Comparison of ENCODE assay signal across 8 mouse cellular contexts in genomic region chr6:18848702-18849061, GRCm38 (mm10). TPM values are rescaled to one million over a fixed set of nuclear protein-coding genes. Genes with fewer than 3 reads are reported as not detected.
DNase-seq lines count a peak whose midpoint lies in the region; ATAC-seq and TF ChIP-seq lines count a peak whose summit lies in the region.

No protein-coding gene starts in this region.

- peaks cover 5% of the 10 kb centered on the region; the same call in 1 of the 2 replicates for H3K36me3 ChIP-seq in kidney, embryonic 16.5 days (ENCODE audit: insufficient read depth, low read length)
- peaks cover 3% of the 10 kb centered on the region; the same call in 1 of the 2 replicates for H3K36me3 ChIP-seq in hindbrain, postnatal 0 days (ENCODE audit: insufficient read depth, low read length)
- peaks cover 12% of the 10 kb centered on the region for H3K36me3 ChIP-seq in neural tube, embryonic 12.5 days

- no peaks in the 10 kb centered on the region for H3K9me3 ChIP-seq in kidney, embryonic 16.5 days (ENCODE audit: low read length)
- no peaks in the 10 kb centered on the region for H3K9me3 ChIP-seq in hindbrain, postnatal 0 days (ENCODE audit: low read length)
- H3K9me3 ChIP-seq in neural tube, embryonic 12.5 days = no peaks in the 10 kb centered on the region

- no peak for TF ChIP-seq POLR2A in cortical plate, adult 2 months (IDR thresholded peaks at IDR 0.05; ENCODE audit: extremely low read depth, insufficient read depth, low read length)

- 0% methylated on average over 21 of the region's 28 CpGs for WGBS in kidney, embryonic 16.5 days
- WGBS in hindbrain, postnatal 0 days = under 1% methylated on average over 28 of the region's 28 CpGs
- WGBS in neural tube, embryonic 12.5 days = 1% methylated on average over 28 of the region's 28 CpGs

- H3K27me3 ChIP-seq in kidney, embryonic 16.5 days (ENCODE audit: insufficient read depth, low read length) = no peaks in the 10 kb centered on the region
- H3K27me3 ChIP-seq in hindbrain, postnatal 0 days (ENCODE audit: insufficient read depth, low read length) = no peaks in the 10 kb centered on the region
- no peaks in the 10 kb centered on the region for H3K27me3 ChIP-seq in neural tube, embryonic 12.5 days (replicated peaks)

- ATAC-seq in kidney, embryonic 16.5 days (ENCODE audit: low FRiP score, low TSS enrichment) = no peak
- ATAC-seq in hindbrain, postnatal 0 days = no peak; the same call in 1 of the 2 replicates
- ATAC-seq in neural tube, embryonic 12.5 days (ENCODE audit: low FRiP score, low read depth) = no peak

- no peak for TF ChIP-seq CTCF in cortical plate, adult 2 months (IDR thresholded peaks at IDR 0.05; ENCODE audit: extremely low read depth, insufficient read depth, low read length)
- TF ChIP-seq CTCF in hindbrain, postnatal 0 days (IDR thresholded peaks at IDR 0.05; ENCODE audit: low read depth) = no peak

- peak overlapping the region; percentile 98 for H3K9ac ChIP-seq in kidney, embryonic 16.5 days (replicated peaks; ENCODE audit: low read length)
- H3K9ac ChIP-seq in hindbrain, postnatal 0 days (replicated peaks; ENCODE audit: low read length) = peak overlapping the region; percentile 85
- H3K9ac ChIP-seq in neural tube, embryonic 12.5 days = peak overlapping the region; percentile 93

- peak overlapping the region; percentile 98 for H3K27ac ChIP-seq in kidney, embryonic 16.5 days (ENCODE audit: low read length)
- no peak overlapping the region for H3K27ac ChIP-seq in cortical plate, adult 2 months (ENCODE audit: insufficient read depth, low read length)
- H3K27ac ChIP-seq in hindbrain, postnatal 0 days = peak overlapping the region; percentile 96
- peak overlapping the region; percentile 93 for H3K27ac ChIP-seq in neural tube, embryonic 12.5 days

- peaks cover 16% of the 10 kb centered on the region for H3K4me1 ChIP-seq in kidney, embryonic 16.5 days (ENCODE audit: insufficient read depth, low read length)
- H3K4me1 ChIP-seq in cortical plate, adult 2 months (ENCODE audit: control insufficient read depth, insufficient read depth, low read length) = peaks cover 2% of the 10 kb centered on the region; the same call in 1 of the 2 replicates
- peaks cover 12% of the 10 kb centered on the region for H3K4me1 ChIP-seq in hindbrain, postnatal 0 days (ENCODE audit: insufficient read depth, low read length)
- H3K4me1 ChIP-seq in neural tube, embryonic 12.5 days = peaks cover 11% of the 10 kb centered on the region; the same call in 1 of the 2 replicates

- peak overlapping the region; percentile 73 for H3K4me2 ChIP-seq in kidney, embryonic 16.5 days (replicated peaks; ENCODE audit: low read depth, low read length)
- H3K4me2 ChIP-seq in hindbrain, postnatal 0 days (ENCODE audit: low read depth, low read length) = peak overlapping the region; percentile 71
- H3K4me2 ChIP-seq in neural tube, embryonic 12.5 days (replicated peaks) = peak overlapping the region; percentile 67

- H3K4me3 ChIP-seq in kidney, embryonic 16.5 days (ENCODE audit: low read length) = peak overlapping the region; percentile 94
- peak overlapping the region; percentile 52 for H3K4me3 ChIP-seq in cortical plate, adult 2 months (ENCODE audit: insufficient read depth, low read length)
- H3K4me3 ChIP-seq in hindbrain, postnatal 0 days (ENCODE audit: low read length) = peak overlapping the region; percentile 85
- H3K4me3 ChIP-seq in neural tube, embryonic 12.5 days = peak overlapping the region; percentile 86

- no peak for DNase-seq in kidney, postnatal 36 days
- DNase-seq in hindbrain, postnatal 0 days (ENCODE audit: low spot score) = no peak
- DNase-seq in c-Kit-positive CD71-positive TER-119-positive erythroid progenitor cells, embryonic 14.5 days (ENCODE audit: low spot score) = no peak
- no peak for DNase-seq in adrenal gland, adult 18-20 months (ENCODE audit: low spot score in 2 of 2)
- no peak for DNase-seq in right cerebral cortex, postnatal 25 days

RNA-seq across cellular contexts. Expression of gene Lsm8, which starts 0.3 kb away (rescaled TPM):
- 212 TPM in 2 replicates for polyA plus RNA-seq in kidney, embryonic 16.5 days (2015; fragmentation: Nextera tagmentation; extraction: Ambion mirVana)
- 44.3 and 45.5 TPM in 2 replicates for polyA plus RNA-seq in cortical plate, adult 2 months (2012; rRNA removed)
- 36.5 and 41.3 TPM in 2 replicates for total RNA-seq in hindbrain, postnatal 0 days (2014; rRNA removed)
- 86.5 and 93.8 TPM in 2 replicates for polyA plus RNA-seq in hindbrain, postnatal 0 days (2015; fragmentation: Nextera tagmentation; extraction: Ambion mirVana)
- polyA plus RNA-seq in neural tube, embryonic 12.5 days (2016; fragmentation: Nextera tagmentation; extraction: Ambion mirVana) = 161 and 166 TPM in 2 replicates
- 10 to 100 TPM; 16.9 to 20.8 TPM for total RNA-seq in adrenal gland, adult 18-20 months (2021)

RNA-seq across cellular contexts. Expression of gene Ankrd7, which starts 17.4 kb away (rescaled TPM):
- polyA plus RNA-seq in kidney, embryonic 16.5 days (2015; fragmentation: Nextera tagmentation; extraction: Ambion mirVana) = 0.14 and 0.49 TPM in 2 replicates
- polyA plus RNA-seq in cortical plate, adult 2 months (2012; rRNA removed) = 0.19 and 0.25 TPM in 2 replicates
- total RNA-seq in hindbrain, postnatal 0 days (2014; rRNA removed) = not detected in 2 replicates
- polyA plus RNA-seq in hindbrain, postnatal 0 days (2015; fragmentation: Nextera tagmentation; extraction: Ambion mirVana) = not detected in 2 replicates
- 0.27 and 0.41 TPM in 2 replicates for polyA plus RNA-seq in neural tube, embryonic 12.5 days (2016; fragmentation: Nextera tagmentation; extraction: Ambion mirVana)
- not detected for total RNA-seq in adrenal gland, adult 18-20 months (2021)
